ENCODE assay signal across 12 mouse cellular contexts in genomic region chr4:62698521-62698920, GRCm38 (mm10).
DNase-seq lines count a peak whose midpoint lies in the region; ATAC-seq and TF ChIP-seq lines count a peak whose summit lies in the region.
"Had no signal": no experiment of that assay in that cellular context is flagged by ENCODE, and none has a peak within 500 bp of the region (broad histone marks: within the 10 kb centered on the region; RNA-seq: fewer than 3 reads in every experiment).

No protein-coding gene starts in this region.

- peaks cover 60% of the 10 kb centered on the region for H3K4me1 ChIP-seq in forebrain, embryonic 13.5 days
- 0 out of 2 replicates have a peak, but pooled peaks cover 3% of the 10 kb centered on the region for H3K4me1 ChIP-seq in forebrain, postnatal 0 days (ENCODE audit: insufficient read depth)
- H3K4me1 ChIP-seq in intestine, embryonic 14.5 days (replicated peaks; ENCODE audit: control insufficient read depth, insufficient read depth, low read length) = peaks cover 29% of the 10 kb centered on the region
- peaks cover 9% of the 10 kb centered on the region; the same call in 1 of the 2 replicates for H3K4me1 ChIP-seq in intestine, postnatal 0 days (replicated peaks; ENCODE audit: control insufficient read depth, insufficient read depth, low read length)
- H3K4me1 ChIP-seq in embryonic facial prominence, embryonic 12.5 days = peaks cover 43% of the 10 kb centered on the region
- H3K4me1 ChIP-seq in limb, embryonic 12.5 days (replicated peaks) = peaks cover 40% of the 10 kb centered on the region

- no peak for ATAC-seq in forebrain, embryonic 13.5 days
- no peak for ATAC-seq in forebrain, postnatal 0 days
- no peak for ATAC-seq in intestine, embryonic 14.5 days (replicated peaks; ENCODE audit: low FRiP score, low TSS enrichment, low read depth)
- ATAC-seq in intestine, postnatal 0 days = no peak
- ATAC-seq in embryonic facial prominence, embryonic 12.5 days (ENCODE audit: insufficient number of reproducible peaks, insufficient read depth, low FRiP score, low TSS enrichment) = no peak
- ATAC-seq in limb, embryonic 12.5 days (ENCODE audit: insufficient number of reproducible peaks, insufficient read depth, low FRiP score, low TSS enrichment, low read depth) = no peak
- no peak for ATAC-seq in megakaryocyte-erythroid progenitor cell, adult 5-6 weeks (replicated peaks; ENCODE audit: low FRiP score, low TSS enrichment, poor library complexity, severe bottlenecking)

- 60% methylated on average over 3 of the region's 3 CpGs for WGBS in forebrain, embryonic 13.5 days
- WGBS in forebrain, postnatal 0 days = 57% methylated on average over 3 of the region's 3 CpGs
- 66% methylated on average over 3 of the region's 3 CpGs for WGBS in intestine, embryonic 14.5 days
- 79% methylated on average over 3 of the region's 3 CpGs for WGBS in intestine, postnatal 0 days
- 56% methylated on average over 3 of the region's 3 CpGs for WGBS in embryonic facial prominence, embryonic 12.5 days
- 68% methylated on average over 3 of the region's 3 CpGs for WGBS in limb, embryonic 12.5 days

- H3K27me3 ChIP-seq in forebrain, embryonic 13.5 days = no peaks in the 10 kb centered on the region
- no peaks in the 10 kb centered on the region for H3K27me3 ChIP-seq in forebrain, postnatal 0 days (ENCODE audit: insufficient read depth, low read length)
- H3K27me3 ChIP-seq in intestine, embryonic 14.5 days (replicated peaks; ENCODE audit: control insufficient read depth, insufficient read depth, low read length) = no peaks in the 10 kb centered on the region
- H3K27me3 ChIP-seq in intestine, postnatal 0 days (replicated peaks; ENCODE audit: control insufficient read depth, insufficient read depth, low read length) = no peaks in the 10 kb centered on the region
- no peaks in the 10 kb centered on the region for H3K27me3 ChIP-seq in embryonic facial prominence, embryonic 12.5 days
- no peaks in the 10 kb centered on the region for H3K27me3 ChIP-seq in limb, embryonic 12.5 days
- H3K27me3 ChIP-seq: liver, embryonic 15.5 days had no signal

- no peak overlapping the region for H3K9ac ChIP-seq in forebrain, embryonic 13.5 days
- H3K9ac ChIP-seq in forebrain, postnatal 0 days = no peak overlapping the region
- H3K9ac ChIP-seq in intestine, embryonic 14.5 days (ENCODE audit: low read length) = no peak overlapping the region
- H3K9ac ChIP-seq in intestine, postnatal 0 days (ENCODE audit: low read depth, low read length) = no peak overlapping the region
- H3K9ac ChIP-seq in embryonic facial prominence, embryonic 12.5 days = no peak overlapping the region
- no peak overlapping the region for H3K9ac ChIP-seq in limb, embryonic 12.5 days (replicated peaks)
- H3K9ac ChIP-seq: liver, embryonic 15.5 days had no signal

- peaks cover 51% of the 10 kb centered on the region for H3K36me3 ChIP-seq in forebrain, embryonic 13.5 days (ENCODE audit: poor library complexity, severe bottlenecking)
- H3K36me3 ChIP-seq in forebrain, postnatal 0 days (ENCODE audit: insufficient read depth) = peaks cover 19% of the 10 kb centered on the region
- H3K36me3 ChIP-seq in intestine, embryonic 14.5 days (ENCODE audit: control insufficient read depth, insufficient read depth, low read length) = peaks cover 34% of the 10 kb centered on the region
- H3K36me3 ChIP-seq in intestine, postnatal 0 days (ENCODE audit: control insufficient read depth, insufficient read depth) = peaks cover 49% of the 10 kb centered on the region
- H3K36me3 ChIP-seq in embryonic facial prominence, embryonic 12.5 days = peaks cover 35% of the 10 kb centered on the region
- peaks cover 44% of the 10 kb centered on the region for H3K36me3 ChIP-seq in limb, embryonic 12.5 days

- no peak overlapping the region for H3K4me2 ChIP-seq in forebrain, embryonic 13.5 days
- H3K4me2 ChIP-seq in forebrain, postnatal 0 days (ENCODE audit: low read depth) = no peak overlapping the region
- no peak overlapping the region for H3K4me2 ChIP-seq in intestine, embryonic 14.5 days (ENCODE audit: low read length)
- H3K4me2 ChIP-seq in intestine, postnatal 0 days (replicated peaks; ENCODE audit: low read depth) = no peak overlapping the region
- no peak overlapping the region for H3K4me2 ChIP-seq in embryonic facial prominence, embryonic 12.5 days (replicated peaks)
- H3K4me2 ChIP-seq in limb, embryonic 12.5 days = no peak overlapping the region
- H3K4me2 ChIP-seq: liver, embryonic 15.5 days had no signal

- no peak for DNase-seq in forebrain, postnatal 0 days
- no peak for DNase-seq in intestine, embryonic 14.5 days (ENCODE audit: low spot score)
- DNase-seq in layer of hippocampus, postnatal 10 days (ENCODE audit: low spot score in 2 of 2) = no peak
- DNase-seq: kidney, postnatal 25 days; spleen, adult 18-20 months; thymus, adult 2 months had no signal

- peak overlapping the region; percentile 36; the same call in 1 of the 2 replicates for H3K27ac ChIP-seq in forebrain, embryonic 13.5 days
- H3K27ac ChIP-seq in forebrain, postnatal 0 days (ENCODE audit: low read depth, low read length) = no peak overlapping the region
- peak overlapping the region; percentile 18 for H3K27ac ChIP-seq in intestine, embryonic 14.5 days (ENCODE audit: low read depth)
- no peak overlapping the region for H3K27ac ChIP-seq in intestine, postnatal 0 days (ENCODE audit: low read depth, low read length)
- H3K27ac ChIP-seq in embryonic facial prominence, embryonic 12.5 days = peak overlapping the region; percentile 65
- peak overlapping the region; percentile 88 for H3K27ac ChIP-seq in limb, embryonic 12.5 days
- H3K27ac ChIP-seq: liver, embryonic 15.5 days had no signal

- TF ChIP-seq CTCF in forebrain, postnatal 0 days (IDR thresholded peaks at IDR 0.05; ENCODE audit: low read depth) = no peak
- TF ChIP-seq CTCF in intestine, postnatal 0 days (IDR thresholded peaks at IDR 0.05; ENCODE audit: low read depth) = no peak

- H3K4me3 ChIP-seq in forebrain, embryonic 13.5 days = no peak overlapping the region
- no peak overlapping the region for H3K4me3 ChIP-seq in forebrain, postnatal 0 days (ENCODE audit: low read depth, low read length)
- H3K4me3 ChIP-seq in intestine, embryonic 14.5 days (ENCODE audit: low read depth, low read length) = no peak overlapping the region
- no peak overlapping the region for H3K4me3 ChIP-seq in intestine, postnatal 0 days (ENCODE audit: low read depth, low read length)
- H3K4me3 ChIP-seq in embryonic facial prominence, embryonic 12.5 days = no peak overlapping the region
- H3K4me3 ChIP-seq in limb, embryonic 12.5 days (replicated peaks) = no peak overlapping the region
- H3K4me3 ChIP-seq: liver, embryonic 15.5 days had no signal

- H3K9me3 ChIP-seq in forebrain, embryonic 13.5 days (replicated peaks) = no peaks in the 10 kb centered on the region
- no peaks in the 10 kb centered on the region for H3K9me3 ChIP-seq in forebrain, postnatal 0 days (ENCODE audit: low read length)
- H3K9me3 ChIP-seq in intestine, embryonic 14.5 days (ENCODE audit: control insufficient read depth, low read length) = no peaks in the 10 kb centered on the region
- no peaks in the 10 kb centered on the region for H3K9me3 ChIP-seq in intestine, postnatal 0 days (ENCODE audit: control insufficient read depth)
- H3K9me3 ChIP-seq in embryonic facial prominence, embryonic 12.5 days = no peaks in the 10 kb centered on the region
- H3K9me3 ChIP-seq in limb, embryonic 12.5 days = no peaks in the 10 kb centered on the region
- H3K9me3 ChIP-seq: liver, embryonic 15.5 days had no signal

Comparison
In these comparisons a context has a peak if more than half of its experiments do, and no peak if none do; other contexts are left out.
1. H3K27ac ChIP-seq: peak in forebrain, embryonic 13.5 days (single experiment), intestine, embryonic 14.5 days (single experiment), embryonic facial prominence, embryonic 12.5 days (single experiment) and limb, embryonic 12.5 days (single experiment); none in forebrain, postnatal 0 days (single experiment) and intestine, postnatal 0 days (single experiment).